Mouse (Mus musculus) A20 (cell line): ENCODE measurements around the gene Spaca7.
A peak's percentile ranks its signal among the peaks of the same experiment; 100 is the strongest.
"Not testable (repeated sequence)": the region's sequence is repeated elsewhere in the genome, so short reads cannot be mapped to it uniquely, and the experiment has no call there.

Source experiments
- DNase-seq: peaks from one replicate; pipeline ENCODE4 v3.0.0-alpha.2; 2011; ENCODE audit warnings: low read depth, low spot score

The Spaca7 gene

GRCm38 (mm10) chr8:12609752-12610449 lies 37.1 kb downstream of the Spaca7 start:
- no peak for DNase-seq

GRCm38 (mm10) chr8:12613201-12613600 lies 40.4 kb downstream of the Spaca7 start:
- no peak for DNase-seq

GRCm38 (mm10) chr8:12617369-12617768 lies 44.5 kb downstream of the Spaca7 start:
- DNase-seq, result not testable (repeated sequence)

- DNase-seq, result no peak
Observed at GRCm38 (mm10) chr8:12621550-12622222, 48.9 kb downstream of the Spaca7 start.

GRCm38 (mm10) chr8:12625890-12626289 lies 53.1 kb downstream of the Spaca7 start:
- no peak for DNase-seq

GRCm38 (mm10) chr8:12629079-12629478 lies 56.2 kb downstream of the Spaca7 start:
- DNase-seq, result peak; percentile 39

GRCm38 (mm10) chr8:12635366-12635765 lies 62.5 kb downstream of the Spaca7 start:
- DNase-seq, result no peak

GRCm38 (mm10) chr8:12638446-12638845 lies 65.6 kb downstream of the Spaca7 start:
- DNase-seq, result no peak

- DNase-seq, result no peak
Observed at GRCm38 (mm10) chr8:12641527-12641926, 68.7 kb downstream of the Spaca7 start.

- DNase-seq, result no peak
Observed at GRCm38 (mm10) chr8:12644341-12644740, 71.5 kb downstream of the Spaca7 start.

GRCm38 (mm10) chr8:12644894-12645293 lies 72.1 kb downstream of the Spaca7 start:
- no peak for DNase-seq

GRCm38 (mm10) chr8:12646536-12646935 lies 73.7 kb downstream of the Spaca7 start:
- DNase-seq, result no peak

- no peak for DNase-seq
Observed at GRCm38 (mm10) chr8:12648951-12649350, 76.1 kb downstream of the Spaca7 start.
